In the genomic region with DNA sequence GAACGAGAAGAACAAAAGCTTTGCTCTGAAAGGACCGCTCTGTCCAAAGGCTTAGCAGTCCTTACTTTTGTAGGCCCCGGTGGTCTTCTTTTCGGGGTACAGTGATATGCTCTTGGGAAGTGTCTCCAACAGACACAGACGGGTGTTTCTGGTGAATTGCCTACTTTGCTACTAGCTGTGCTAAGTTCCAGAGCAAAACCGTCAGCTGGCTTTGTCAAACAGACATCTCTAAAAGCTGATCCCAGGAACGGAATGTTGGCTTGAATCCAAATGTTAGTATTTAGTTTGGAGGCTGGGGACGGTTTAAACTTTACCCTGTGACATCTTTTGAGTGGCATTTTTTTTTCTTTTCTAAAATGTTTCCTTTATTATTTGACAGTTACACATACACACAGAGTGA, we compare ENCODE assay signal across 13 mouse cellular contexts.
DNase-seq lines count a peak whose midpoint lies in the region; ATAC-seq and TF ChIP-seq lines count a peak whose summit lies in the region.
"Had no signal": no experiment of that assay in that cellular context is flagged by ENCODE, and none has a peak within 500 bp of the region (broad histone marks: within the 10 kb centered on the region; RNA-seq: fewer than 3 reads in every experiment).

No protein-coding gene starts in this region.

- no peak for TF ChIP-seq CTCF in lung, adult 2 months (IDR thresholded peaks at IDR 0.05; ENCODE audit: insufficient read depth, low read length)
- no peak for TF ChIP-seq CTCF in lung, postnatal 0 days (IDR thresholded peaks at IDR 0.05)

- H3K9ac ChIP-seq in lung, embryonic 16.5 days (ENCODE audit: low read length), result no peak overlapping the region
- no peak overlapping the region for H3K9ac ChIP-seq in embryonic facial prominence, embryonic 12.5 days
- H3K9ac ChIP-seq in lung, postnatal 0 days (replicated peaks; ENCODE audit: low read depth), result no peak overlapping the region
- H3K9ac ChIP-seq: heart, embryonic 15.5 days; limb, embryonic 15.5 days had no signal

- ATAC-seq in lung, embryonic 16.5 days (ENCODE audit: low read depth), result peak; percentile 35; the same call in 1 of the 2 replicates
- ATAC-seq in embryonic facial prominence, embryonic 12.5 days (ENCODE audit: insufficient number of reproducible peaks, insufficient read depth, low FRiP score, low TSS enrichment), result no peak
- no peak for ATAC-seq in lung, postnatal 0 days

- intact Hi-C loops in heart, postnatal 36 days (cut with DNase I), result no loop called here

- H3K36me3 ChIP-seq in heart, embryonic 10.5 days, result no peaks in the 10 kb centered on the region
- H3K36me3 ChIP-seq in lung, embryonic 16.5 days (ENCODE audit: control insufficient read depth, insufficient read depth, low read length), result no peaks in the 10 kb centered on the region
- H3K36me3 ChIP-seq in embryonic facial prominence, embryonic 12.5 days, result no peaks in the 10 kb centered on the region
- no peaks in the 10 kb centered on the region for H3K36me3 ChIP-seq in lung, postnatal 0 days (ENCODE audit: insufficient read depth, low read length)
- H3K36me3 ChIP-seq: heart, embryonic 15.5 days; limb, embryonic 15.5 days had no signal

- no peak overlapping the region for H3K4me2 ChIP-seq in lung, embryonic 16.5 days (ENCODE audit: low read depth, low read length)
- no peak overlapping the region for H3K4me2 ChIP-seq in embryonic facial prominence, embryonic 12.5 days (replicated peaks)
- no peak overlapping the region for H3K4me2 ChIP-seq in lung, postnatal 0 days (replicated peaks; ENCODE audit: low read depth, low read length)
- H3K4me2 ChIP-seq: heart, embryonic 15.5 days; limb, embryonic 15.5 days had no signal

- no peaks in the 10 kb centered on the region for H3K9me3 ChIP-seq in heart, embryonic 10.5 days
- H3K9me3 ChIP-seq in lung, embryonic 16.5 days (ENCODE audit: control insufficient read depth, low read length), result no peaks in the 10 kb centered on the region
- no peaks in the 10 kb centered on the region for H3K9me3 ChIP-seq in embryonic facial prominence, embryonic 12.5 days
- H3K9me3 ChIP-seq in lung, postnatal 0 days (ENCODE audit: low read length), result no peaks in the 10 kb centered on the region
- H3K9me3 ChIP-seq: heart, embryonic 15.5 days; limb, embryonic 15.5 days had no signal

- no peak overlapping the region for H3K4me3 ChIP-seq in heart, embryonic 10.5 days
- H3K4me3 ChIP-seq in lung, embryonic 16.5 days (ENCODE audit: low read length), result no peak overlapping the region
- no peak overlapping the region for H3K4me3 ChIP-seq in lung, adult 2 months (replicated peaks; ENCODE audit: extremely low read depth, low read depth, low read length)
- no peak overlapping the region for H3K4me3 ChIP-seq in embryonic facial prominence, embryonic 12.5 days
- H3K4me3 ChIP-seq in lung, postnatal 0 days (ENCODE audit: low read depth, low read length), result no peak overlapping the region
- H3K4me3 ChIP-seq: heart, embryonic 15.5 days; limb, embryonic 15.5 days had no signal

- no peak overlapping the region for H3K27ac ChIP-seq in heart, embryonic 10.5 days
- H3K27ac ChIP-seq in lung, embryonic 16.5 days (ENCODE audit: low read length), result no peak overlapping the region
- peak overlapping the region; percentile 26; the same call in 1 of the 2 replicates for H3K27ac ChIP-seq in embryonic facial prominence, embryonic 12.5 days
- no peak overlapping the region for H3K27ac ChIP-seq in lung, postnatal 0 days (ENCODE audit: low read length)
- H3K27ac ChIP-seq: heart, embryonic 15.5 days; limb, embryonic 15.5 days had no signal

- H3K4me1 ChIP-seq in heart, embryonic 10.5 days, result peaks cover 18% of the 10 kb centered on the region
- H3K4me1 ChIP-seq in lung, embryonic 16.5 days (replicated peaks; ENCODE audit: control insufficient read depth, insufficient read depth, low read length), result peaks cover 20% of the 10 kb centered on the region
- H3K4me1 ChIP-seq in lung, adult 2 months (ENCODE audit: control insufficient read depth, insufficient read depth, low read length), result 0 out of 2 replicates have a peak, but pooled peaks cover 2% of the 10 kb centered on the region
- peaks cover 33% of the 10 kb centered on the region for H3K4me1 ChIP-seq in embryonic facial prominence, embryonic 12.5 days
- H3K4me1 ChIP-seq in lung, postnatal 0 days (ENCODE audit: insufficient read depth, low read depth, low read length), result peaks cover 6% of the 10 kb centered on the region; the same call in 1 of the 2 replicates

- WGBS in heart, embryonic 10.5 days, result 62% methylated on average over 8 of the region's 8 CpGs
- WGBS in lung, embryonic 16.5 days, result 38% methylated on average over 8 of the region's 8 CpGs
- 48% methylated on average over 8 of the region's 8 CpGs for WGBS in lung, adult 2 months
- 38% methylated on average over 8 of the region's 8 CpGs for WGBS in embryonic facial prominence, embryonic 12.5 days
- 34% methylated on average over 8 of the region's 8 CpGs for WGBS in lung, postnatal 0 days

- H3K27me3 ChIP-seq in heart, embryonic 10.5 days (ENCODE audit: insufficient read depth, poor library complexity, severe bottlenecking), result no peaks in the 10 kb centered on the region; the same call in 1 of the 2 replicates
- no peaks in the 10 kb centered on the region for H3K27me3 ChIP-seq in lung, embryonic 16.5 days (ENCODE audit: control insufficient read depth, insufficient read depth, low read depth, low read length)
- H3K27me3 ChIP-seq in embryonic facial prominence, embryonic 12.5 days, result no peaks in the 10 kb centered on the region
- H3K27me3 ChIP-seq in lung, postnatal 0 days (replicated peaks; ENCODE audit: insufficient read depth, low read length), result no peaks in the 10 kb centered on the region
- H3K27me3 ChIP-seq: heart, embryonic 15.5 days; limb, embryonic 15.5 days had no signal

- 0 out of 2 replicates have a peak, but pooled peaks have one; percentile 9 for TF ChIP-seq EP300 in lung, postnatal 0 days (IDR thresholded peaks at IDR 0.05)

- no peak for TF ChIP-seq POLR2A in lung, adult 2 months (IDR thresholded peaks at IDR 0.05; ENCODE audit: borderline replicate concordance, extremely low read depth, low read depth, low read length)

- peak; percentile 51 for DNase-seq in heart, embryonic 10.5 days (ENCODE audit: low spot score)
- no peak for DNase-seq in heart, postnatal 36 days
- DNase-seq in lung, adult 2 months, result no peak
- peak; percentile 78 for DNase-seq in lung, postnatal 0 days (ENCODE audit: low spot score)
- DNase-seq in ovary, postnatal 14 days (ENCODE audit: low spot score), result no peak
- DNase-seq in right cerebral cortex, adult 18-20 months, result no peak
- DNase-seq: adrenal gland, postnatal 25 days; cerebellum, adult 11-12 months; thymus, postnatal 25 days had no signal

Comparison
In these comparisons a context has a peak if more than half of its experiments do, and no peak if none do; other contexts are left out.
1. DNase-seq: peak in heart, embryonic 10.5 days (single experiment) and lung, postnatal 0 days (single experiment); none in heart, postnatal 36 days (0 of 2), lung, adult 2 months (single experiment), ovary, postnatal 14 days (single experiment) and right cerebral cortex, adult 18-20 months (single experiment).